Mouse (Mus musculus): ENCODE results near the gene Gabra2. TPM values are rescaled to one million over a fixed set of nuclear protein-coding genes. Genes with fewer than 3 reads are reported as not detected.

The Gabra2 gene
- polyA plus RNA-seq, 1 experiment from 2014 or later: not detected

DNA sequence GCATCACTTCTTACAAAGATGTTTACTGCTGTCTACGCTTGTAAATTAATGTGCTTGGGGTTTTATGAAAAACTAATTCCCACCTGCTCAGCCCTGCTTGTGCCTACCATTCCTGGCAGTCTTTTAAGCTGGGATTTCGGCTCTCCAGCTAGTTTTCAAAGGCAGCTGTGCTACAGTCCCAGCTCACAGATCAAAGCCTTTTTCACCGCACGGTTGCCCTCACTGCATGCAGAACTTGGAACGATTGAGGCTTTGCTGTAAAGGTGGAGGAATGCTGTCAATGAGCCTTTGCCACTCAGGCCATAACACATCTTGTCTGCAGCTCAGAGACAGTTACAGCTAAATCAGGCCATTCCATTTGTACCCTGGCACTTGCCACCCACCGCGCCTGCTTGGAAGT lies 37.6 kb downstream of the Gabra2 start:
- CTCF ChIA-PET: interaction anchor here (1.0 to 1.5 kb wide), 2 partner anchors 12 to 27 kb away, joined by 3 read pairs; no protein-coding TSS in a partner anchor
- ATAC-seq: no peak
- H3K27me3 ChIP-seq: peaks cover 7% of the 10 kb centered on the region
- POLR2A ChIA-PET: no interaction called here
- no peak for TF ChIP-seq CTCF (IDR thresholded peaks at IDR 0.05)
- in situ Hi-C loops (cut with MboI; ENCODE audit: low pct_unique_long_range_greater_than_20kb): no loop called here
- no peak for DNase-seq (ENCODE audit: low read depth, low spot score)

DNA sequence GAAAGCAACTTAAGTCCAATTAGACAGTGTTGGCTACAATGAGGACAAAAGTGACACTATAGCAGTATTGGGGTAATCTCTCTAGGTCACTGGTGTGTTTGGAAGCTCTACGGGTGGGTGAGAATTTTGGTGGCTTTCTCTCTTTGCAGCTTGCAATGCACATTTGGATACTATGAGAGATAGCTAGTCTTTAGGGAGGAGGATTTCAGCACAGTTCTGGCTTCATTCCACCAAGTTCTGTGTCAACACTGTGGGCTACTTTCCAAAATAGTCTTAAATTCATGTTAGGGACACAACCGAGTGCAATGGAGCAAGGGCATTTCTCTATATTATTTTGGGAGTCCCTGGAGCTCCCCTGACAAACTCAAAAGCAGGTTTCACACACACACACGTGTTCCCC lies 58.3 kb downstream of the Gabra2 start:
- POLR2A ChIA-PET: no interaction called here

DNA sequence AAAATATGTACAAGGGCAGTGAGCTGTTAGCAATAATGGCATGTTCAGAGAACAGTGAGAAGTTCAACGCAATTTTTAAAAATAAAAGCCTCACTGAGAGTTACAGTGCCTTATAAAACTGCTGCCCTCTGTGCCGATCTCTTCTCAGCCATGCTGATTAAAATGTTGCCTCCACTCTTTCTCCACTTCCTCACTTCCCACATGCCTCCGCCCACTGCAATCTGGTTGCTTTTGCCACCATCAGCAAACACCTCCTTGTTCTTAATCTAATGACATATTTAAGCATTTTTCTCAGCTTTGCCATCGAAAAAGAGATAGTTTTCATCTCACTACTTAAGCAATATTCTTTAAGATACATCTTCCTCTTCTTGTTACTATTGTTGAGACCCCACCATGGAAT lies 69.7 kb downstream of the Gabra2 start:
- no peaks in the 10 kb centered on the region for H3K27me3 ChIP-seq
- ATAC-seq (no peak), DNase-seq (ENCODE audit: low read depth, low spot score) (no peak)
- POLR2A ChIA-PET: no interaction called here
- TF ChIP-seq CTCF (IDR thresholded peaks at IDR 0.05): no peak
- in situ Hi-C loops (cut with MboI; ENCODE audit: low pct_unique_long_range_greater_than_20kb): no loop called here
- CTCF ChIA-PET: no interaction called here

More for the DNA sequence above, 58.3 kb downstream of the Gabra2 start:
- CTCF ChIA-PET: no interaction called here
- H3K27me3 ChIP-seq: no peaks in the 10 kb centered on the region
- ATAC-seq (no peak), DNase-seq (ENCODE audit: low read depth, low spot score) (no peak)
- in situ Hi-C loops (cut with MboI; ENCODE audit: low pct_unique_long_range_greater_than_20kb): no loop called here
- TF ChIP-seq CTCF (IDR thresholded peaks at IDR 0.05): no peak

DNA sequence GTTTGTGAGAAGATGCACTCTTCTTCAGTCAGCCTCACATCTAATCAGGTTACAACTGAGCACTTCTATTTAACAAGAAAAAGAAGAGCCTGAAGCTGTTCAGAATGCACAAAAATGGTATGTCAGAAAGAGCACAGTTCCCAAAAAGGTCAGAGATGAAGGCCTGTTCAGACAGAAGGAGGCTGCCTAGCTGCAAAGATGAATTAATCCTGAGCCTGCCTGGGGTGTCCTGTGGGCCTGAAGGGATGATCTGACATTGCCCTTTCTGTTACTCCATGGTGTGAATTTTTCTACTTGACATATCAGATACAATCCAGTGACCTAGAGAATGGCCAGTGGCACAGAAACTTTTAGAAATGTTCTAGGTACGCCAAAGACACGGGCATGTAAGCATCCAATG lies 83.9 kb downstream of the Gabra2 start:
- POLR2A ChIA-PET: no interaction called here
- in situ Hi-C loops (cut with MboI; ENCODE audit: low pct_unique_long_range_greater_than_20kb): no loop called here
- ATAC-seq: no peak
- CTCF ChIA-PET: no interaction called here
- no peak for DNase-seq (ENCODE audit: low read depth, low spot score)
- no peak for TF ChIP-seq CTCF (IDR thresholded peaks at IDR 0.05)
- H3K27me3 ChIP-seq: peaks cover 3% of the 10 kb centered on the region

DNA sequence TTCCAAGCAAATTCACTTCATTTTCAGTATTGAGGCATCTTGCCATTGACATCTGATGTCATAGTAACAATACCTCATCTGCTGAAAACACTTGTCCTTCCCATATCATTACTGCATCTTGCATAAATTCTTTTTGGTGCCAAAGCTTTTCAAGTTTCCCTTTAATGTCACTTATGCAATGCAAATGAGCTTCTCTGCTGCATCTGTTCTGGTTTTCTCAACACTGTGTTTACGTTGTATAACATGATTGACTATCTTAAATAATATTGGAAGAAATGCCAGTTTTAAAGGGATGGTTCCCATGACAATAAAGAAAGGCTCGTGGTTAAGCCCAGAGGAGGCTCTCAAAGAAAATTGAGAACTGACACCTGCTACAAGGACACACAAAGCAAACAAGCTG lies 84.4 kb downstream of the Gabra2 start:
- no peak for ATAC-seq
- peaks cover 3% of the 10 kb centered on the region for H3K27me3 ChIP-seq
- in situ Hi-C loops (cut with MboI; ENCODE audit: low pct_unique_long_range_greater_than_20kb): no loop called here
- TF ChIP-seq CTCF (IDR thresholded peaks at IDR 0.05): no peak
- DNase-seq (ENCODE audit: low read depth, low spot score): no peak
- POLR2A ChIA-PET: no interaction called here
- CTCF ChIA-PET: no interaction called here

DNA sequence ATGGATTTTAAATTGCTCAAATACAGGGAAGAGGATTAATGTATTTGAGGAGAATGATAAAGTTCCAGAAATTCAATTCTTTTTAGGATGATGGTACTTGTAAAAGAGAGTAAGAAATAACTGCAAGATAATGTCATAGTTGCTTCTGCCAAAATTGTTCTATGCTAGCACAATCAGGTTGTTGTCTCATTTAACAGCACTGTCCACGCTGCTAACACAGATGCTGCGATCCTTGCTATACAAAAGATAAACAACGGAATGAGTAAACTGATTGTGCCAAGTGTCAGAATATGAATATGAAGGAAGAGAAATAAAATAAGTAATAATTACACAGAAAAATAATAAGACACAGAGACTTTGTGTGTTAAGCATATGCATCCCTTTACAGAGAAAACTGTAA lies 84.9 kb downstream of the Gabra2 start:
- TF ChIP-seq CTCF (IDR thresholded peaks at IDR 0.05): no peak
- H3K27me3 ChIP-seq: peaks cover 3% of the 10 kb centered on the region
- DNase-seq (ENCODE audit: low read depth, low spot score) (no peak), ATAC-seq (no peak)
- POLR2A ChIA-PET: no interaction called here
- in situ Hi-C loops (cut with MboI; ENCODE audit: low pct_unique_long_range_greater_than_20kb): no loop called here
- CTCF ChIA-PET: no interaction called here

DNA sequence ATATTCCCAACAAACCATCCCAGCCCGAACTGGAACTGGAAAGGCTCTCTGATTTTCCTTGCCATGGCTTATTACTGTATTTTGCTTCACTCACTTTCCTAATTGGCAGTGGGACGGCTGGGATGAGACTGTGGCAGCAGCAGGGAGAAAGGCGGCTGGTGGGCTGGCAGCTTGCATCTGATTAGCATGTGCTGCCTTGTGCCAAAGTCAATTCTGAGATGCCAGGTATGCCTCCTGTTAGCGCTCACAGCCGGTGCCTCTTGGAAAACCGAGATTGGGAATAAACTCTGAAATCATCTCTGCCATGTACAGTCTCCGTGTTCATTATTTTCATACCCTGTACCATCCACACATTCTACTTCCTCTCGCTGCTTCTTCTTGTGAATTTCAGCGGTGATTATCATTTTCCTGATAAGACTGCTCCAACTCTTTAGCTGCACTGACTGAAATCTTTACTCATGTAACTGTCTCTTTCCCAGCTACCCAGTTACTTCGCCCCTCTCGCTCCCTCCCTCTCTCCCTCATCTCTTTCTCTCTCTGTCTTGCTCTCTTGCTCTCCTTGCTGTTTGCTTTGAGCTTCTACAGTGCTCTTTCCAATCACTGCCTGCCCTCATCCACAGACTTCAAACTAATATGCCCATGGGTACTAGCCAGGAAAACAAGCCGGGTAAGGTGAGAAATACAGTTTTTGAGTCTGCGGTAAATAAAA lies 99.9 kb downstream of the Gabra2 start:
- no peak for TF ChIP-seq CTCF (IDR thresholded peaks at IDR 0.05)
- POLR2A ChIA-PET: no interaction called here
- CTCF ChIA-PET: no interaction called here
- DNase-seq (ENCODE audit: low read depth, low spot score): no peak
- H3K27me3 ChIP-seq: peaks cover 13% of the 10 kb centered on the region
- ATAC-seq: no peak
- in situ Hi-C loops (cut with MboI; ENCODE audit: low pct_unique_long_range_greater_than_20kb): no loop called here

DNA sequence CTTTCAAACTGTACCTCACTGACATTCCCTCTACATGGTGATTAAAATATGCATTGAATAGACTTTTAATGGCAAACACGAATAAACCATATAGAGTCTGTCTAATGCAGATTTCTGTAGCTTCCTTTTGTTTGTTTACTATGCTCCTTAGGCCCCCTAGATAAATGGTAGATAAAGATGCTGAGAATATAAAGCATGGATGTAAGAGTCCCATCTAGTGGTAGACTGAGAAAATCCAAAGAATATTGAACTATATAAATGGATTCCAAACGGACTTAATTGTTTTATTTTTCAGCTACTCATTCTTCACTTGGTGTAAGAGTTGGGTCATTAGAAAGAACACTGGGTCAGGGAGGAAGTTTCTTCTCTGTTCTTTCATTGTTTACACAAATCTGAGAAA lies 102.4 kb downstream of the Gabra2 start:
- TF ChIP-seq CTCF (IDR thresholded peaks at IDR 0.05): no peak
- DNase-seq (ENCODE audit: low read depth, low spot score) (no peak), ATAC-seq (no peak)
- ChIA-PET POLR2A (no interaction called here), CTCF (no interaction called here)
- H3K27me3 ChIP-seq: peaks cover 16% of the 10 kb centered on the region
- in situ Hi-C loops (cut with MboI; ENCODE audit: low pct_unique_long_range_greater_than_20kb): no loop called here

DNA sequence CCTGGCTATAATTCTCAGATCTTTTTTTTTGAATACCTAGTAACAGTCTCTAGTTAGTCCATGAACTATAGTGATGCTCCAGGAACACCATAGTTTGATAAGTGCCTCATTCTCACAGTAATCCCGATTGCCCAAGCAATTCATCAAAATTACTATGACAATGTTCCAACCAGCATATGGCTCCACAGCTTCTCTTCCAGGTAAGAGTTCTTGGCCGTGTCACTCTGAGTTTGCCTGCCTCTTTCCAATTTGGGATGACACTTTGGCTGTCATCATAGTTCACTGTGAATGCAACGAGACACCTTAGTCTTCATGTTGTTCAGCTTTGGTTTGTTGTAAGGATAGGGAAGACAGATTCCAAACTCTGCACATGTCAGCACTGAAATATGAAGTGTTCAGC lies 104.8 kb downstream of the Gabra2 start:
- ChIA-PET CTCF (no interaction called here), POLR2A (no interaction called here)
- ATAC-seq (no peak), DNase-seq (ENCODE audit: low read depth, low spot score) (no peak)
- in situ Hi-C loops (cut with MboI; ENCODE audit: low pct_unique_long_range_greater_than_20kb): no loop called here
- TF ChIP-seq CTCF (IDR thresholded peaks at IDR 0.05): no peak
- peaks cover 19% of the 10 kb centered on the region for H3K27me3 ChIP-seq

Measured in Patski (cell line).